Comparison of ENCODE assay signal across 8 mouse cellular contexts in genomic region chr10:45045268-45045928, GRCm38 (mm10). TPM values are rescaled to one million over a fixed set of nuclear protein-coding genes. Genes with fewer than 3 reads are reported as not detected.
DNase-seq lines count a peak whose midpoint lies in the region; ATAC-seq lines count a peak whose summit lies in the region.

No protein-coding gene starts in this region.

- H3K27ac ChIP-seq in heart, embryonic 12.5 days (ENCODE audit: poor library complexity, severe bottlenecking): no peak overlapping the region
- no peak overlapping the region for H3K27ac ChIP-seq in neural tube, embryonic 14.5 days (ENCODE audit: low read depth, low read length)

- H3K4me2 ChIP-seq in heart, embryonic 12.5 days: peak overlapping the region; percentile 35
- H3K4me2 ChIP-seq in neural tube, embryonic 14.5 days (ENCODE audit: low read depth, low read length): 0 out of 2 replicates have a peak overlapping the region, but pooled peaks have one; percentile 25

- H3K36me3 ChIP-seq in heart, embryonic 12.5 days: no peaks in the 10 kb centered on the region
- no peaks in the 10 kb centered on the region for H3K36me3 ChIP-seq in neural tube, embryonic 14.5 days (ENCODE audit: control insufficient read depth, insufficient read depth, low read length)

- no peaks in the 10 kb centered on the region for H3K9me3 ChIP-seq in heart, embryonic 12.5 days (replicated peaks)
- no peaks in the 10 kb centered on the region for H3K9me3 ChIP-seq in neural tube, embryonic 14.5 days (ENCODE audit: control insufficient read depth, low read length)

- peak; percentile 82 for DNase-seq in 416B (ENCODE audit: low read depth)
- DNase-seq in adrenal gland, adult 8-10 months: peak; percentile 52
- DNase-seq in embryo, embryonic 9.5 days (ENCODE audit: extremely low spot score): peak; percentile 76
- peak; percentile 90 for DNase-seq in kidney, postnatal 10 days
- DNase-seq in lung, adult 18-20 months: peak; percentile 69 to 73
- peak; percentile 85 for DNase-seq in testis, postnatal 10 days (ENCODE audit: low spot score)

- 24% methylated on average over 12 of the region's 12 CpGs for WGBS in heart, embryonic 12.5 days
- WGBS in neural tube, embryonic 14.5 days: 24% methylated on average over 12 of the region's 12 CpGs

- no peak for ATAC-seq in heart, embryonic 12.5 days (ENCODE audit: insufficient number of reproducible peaks, low FRiP score)
- ATAC-seq in neural tube, embryonic 14.5 days (ENCODE audit: low read depth): peak; percentile 83

- peaks cover 10% of the 10 kb centered on the region for H3K4me1 ChIP-seq in heart, embryonic 12.5 days (replicated peaks)
- no peaks in the 10 kb centered on the region for H3K4me1 ChIP-seq in neural tube, embryonic 14.5 days (ENCODE audit: control insufficient read depth, insufficient read depth, low read length)

- peaks cover 24% of the 10 kb centered on the region for H3K27me3 ChIP-seq in heart, embryonic 12.5 days (replicated peaks)
- no peaks in the 10 kb centered on the region for H3K27me3 ChIP-seq in neural tube, embryonic 14.5 days (ENCODE audit: control insufficient read depth, insufficient read depth, low read length)

- no peak overlapping the region for H3K9ac ChIP-seq in heart, embryonic 12.5 days
- no peak overlapping the region for H3K9ac ChIP-seq in neural tube, embryonic 14.5 days (replicated peaks; ENCODE audit: low read depth, low read length)

- H3K4me3 ChIP-seq in heart, embryonic 12.5 days: no peak overlapping the region
- no peak overlapping the region for H3K4me3 ChIP-seq in neural tube, embryonic 14.5 days (ENCODE audit: low read depth, low read length)

RNA-seq across cellular contexts. Expression of gene Prep, which starts 21.6 kb away (rescaled TPM):
- 10 to 100 TPM; 16.5 to 27.6 (median 19.4) TPM for total RNA-seq in adrenal gland, adult 8-10 months (2022)
- polyA plus RNA-seq in heart, embryonic 12.5 days (2016; fragmentation: Nextera tagmentation; extraction: Ambion mirVana): 29.9 and 31.0 TPM in 2 replicates
- polyA plus RNA-seq in neural tube, embryonic 14.5 days (2014; fragmentation: Nextera tagmentation; extraction: Ambion mirVana): 18.3 and 25.5 TPM in 2 replicates
